Mouse (Mus musculus): ENCODE data around the gene Ifitm5. TPM values are rescaled to one million over a fixed set of nuclear protein-coding genes. Genes with fewer than 3 reads are reported as not detected.

The Ifitm5 gene
- polyA plus RNA-seq, 1 experiment from 2014 or later = 179 TPM

DNA sequence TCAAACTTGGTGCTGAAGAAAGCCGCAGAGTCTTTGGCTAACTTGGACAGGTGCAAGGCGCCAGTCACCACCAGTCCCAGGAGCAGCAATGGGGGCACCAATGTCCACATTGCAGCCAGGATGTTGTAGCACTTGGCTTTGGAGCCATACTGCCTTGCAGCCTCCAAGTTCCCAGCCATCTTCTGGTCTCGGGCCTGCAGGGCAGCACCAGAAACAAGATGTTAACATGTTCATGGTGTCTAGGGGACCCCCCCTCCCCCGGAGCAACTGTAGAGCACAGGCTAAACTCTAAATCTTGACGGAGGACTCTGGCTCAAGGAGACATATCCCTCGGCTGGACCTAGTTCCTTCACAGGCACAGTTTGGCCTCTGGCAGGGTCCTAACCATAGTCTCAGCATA, 836 bp downstream of the Ifitm5 start:
- Histone ChIP-seq H3K36me3 (ENCODE audit: control insufficient read depth, insufficient read depth, low read length) (peaks cover 64% of the 10 kb centered on the region), H3K27ac (replicated peaks; ENCODE audit: low read depth, low read length) (peak overlapping the region; percentile 15; the same call in 1 of the 2 replicates), H3K9ac (ENCODE audit: low read depth, low read length) (no peak overlapping the region), H3K9me3 (ENCODE audit: control insufficient read depth, low read length) (no peaks in the 10 kb centered on the region), H3K4me2 (ENCODE audit: low read depth, low read length) (no peak overlapping the region), H3K27me3 (replicated peaks; ENCODE audit: control insufficient read depth, insufficient read depth, low read length) (no peaks in the 10 kb centered on the region), H3K4me1 (ENCODE audit: control insufficient read depth, insufficient read depth, low read length) (peaks cover 27% of the 10 kb centered on the region), H3K4me3 (ENCODE audit: low read depth, low read length) (no peak overlapping the region)
- DNase-seq (ENCODE audit: low spot score) (no peak), ATAC-seq (ENCODE audit: low read depth) (no peak)
- 87% methylated on average over 6 of the region's 6 CpGs for WGBS

GRCm38 (mm10) chr7:140948161-140948560, 1.9 kb downstream of the Ifitm5 start:
- peaks cover 63% of the 10 kb centered on the region for H3K36me3 ChIP-seq (ENCODE audit: control insufficient read depth, insufficient read depth, low read length)
- peaks cover 16% of the 10 kb centered on the region; the same call in 1 of the 2 replicates for H3K4me1 ChIP-seq (ENCODE audit: control insufficient read depth, insufficient read depth, low read length)
- no peak overlapping the region for H3K9ac ChIP-seq (ENCODE audit: low read depth, low read length)
- H3K4me3 ChIP-seq (ENCODE audit: low read depth, low read length) = no peak overlapping the region
- 84% methylated on average over 8 of the region's 8 CpGs for WGBS
- no peaks in the 10 kb centered on the region for H3K27me3 ChIP-seq (replicated peaks; ENCODE audit: control insufficient read depth, insufficient read depth, low read length)
- H3K4me2 ChIP-seq (ENCODE audit: low read depth, low read length) = 0 out of 2 replicates have a peak overlapping the region, but pooled peaks have one; percentile 2
- ATAC-seq (ENCODE audit: low read depth) (no peak), DNase-seq (ENCODE audit: low spot score) (no peak)
- no peaks in the 10 kb centered on the region for H3K9me3 ChIP-seq (ENCODE audit: control insufficient read depth, low read length)
- H3K27ac ChIP-seq (replicated peaks; ENCODE audit: low read depth, low read length) = no peak overlapping the region

DNA sequence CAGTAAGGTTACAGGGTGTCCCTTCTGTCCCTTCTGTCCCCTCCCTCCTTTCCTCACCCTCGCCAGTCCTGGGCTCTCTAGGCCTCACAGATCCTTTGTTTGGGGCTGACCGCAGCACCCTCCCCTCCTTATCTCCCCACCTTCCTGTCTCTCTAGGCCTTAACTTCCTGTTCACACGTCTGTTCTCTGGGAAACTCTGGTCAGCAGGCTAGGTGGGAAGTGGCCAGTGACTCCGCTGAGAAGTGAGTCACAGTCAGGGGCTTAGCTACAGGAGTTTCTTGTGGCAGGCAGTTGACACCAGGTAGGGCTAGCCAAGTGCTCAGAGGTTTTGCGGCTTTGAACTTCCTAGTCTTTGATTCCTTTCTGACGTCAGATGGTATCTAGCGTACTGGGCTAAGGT, 3.1 kb downstream of the Ifitm5 start:
- no peak overlapping the region for H3K4me2 ChIP-seq (ENCODE audit: low read depth, low read length)
- H3K27ac ChIP-seq (replicated peaks; ENCODE audit: low read depth, low read length) = no peak overlapping the region
- no peak for ATAC-seq (ENCODE audit: low read depth)
- WGBS = 66% methylated on average over 7 of the region's 7 CpGs
- H3K4me1 ChIP-seq (ENCODE audit: control insufficient read depth, insufficient read depth, low read length) = peaks cover 16% of the 10 kb centered on the region
- H3K9ac ChIP-seq (ENCODE audit: low read depth, low read length) = 0 out of 2 replicates have a peak overlapping the region, but pooled peaks have one; percentile 34
- H3K27me3 ChIP-seq (replicated peaks; ENCODE audit: control insufficient read depth, insufficient read depth, low read length) = no peaks in the 10 kb centered on the region
- DNase-seq (ENCODE audit: low spot score) = no peak
- peaks cover 54% of the 10 kb centered on the region for H3K36me3 ChIP-seq (ENCODE audit: control insufficient read depth, insufficient read depth, low read length)
- no peak overlapping the region for H3K4me3 ChIP-seq (ENCODE audit: low read depth, low read length)
- H3K9me3 ChIP-seq (ENCODE audit: control insufficient read depth, low read length) = no peaks in the 10 kb centered on the region

GRCm38 (mm10) chr7:140946311-140946710, 3.8 kb downstream of the Ifitm5 start:
- no peak overlapping the region for H3K9ac ChIP-seq (ENCODE audit: low read depth, low read length)
- no peak for ATAC-seq (ENCODE audit: low read depth)
- DNase-seq (ENCODE audit: low spot score) = no peak
- H3K4me2 ChIP-seq (ENCODE audit: low read depth, low read length) = no peak overlapping the region
- H3K27ac ChIP-seq (replicated peaks; ENCODE audit: low read depth, low read length) = no peak overlapping the region
- no peak overlapping the region for H3K4me3 ChIP-seq (ENCODE audit: low read depth, low read length)
- H3K4me1 ChIP-seq (ENCODE audit: control insufficient read depth, insufficient read depth, low read length) = peaks cover 14% of the 10 kb centered on the region
- 90% methylated on average over 10 of the region's 10 CpGs for WGBS
- H3K27me3 ChIP-seq (replicated peaks; ENCODE audit: control insufficient read depth, insufficient read depth, low read length) = no peaks in the 10 kb centered on the region
- H3K9me3 ChIP-seq (ENCODE audit: control insufficient read depth, low read length) = no peaks in the 10 kb centered on the region
- peaks cover 54% of the 10 kb centered on the region for H3K36me3 ChIP-seq (ENCODE audit: control insufficient read depth, insufficient read depth, low read length)

- Histone ChIP-seq H3K9me3 (ENCODE audit: control insufficient read depth, low read length) (no peaks in the 10 kb centered on the region), H3K27me3 (replicated peaks; ENCODE audit: control insufficient read depth, insufficient read depth, low read length) (no peaks in the 10 kb centered on the region), H3K4me3 (ENCODE audit: low read depth, low read length) (no peak overlapping the region), H3K4me2 (ENCODE audit: low read depth, low read length) (no peak overlapping the region), H3K4me1 (ENCODE audit: control insufficient read depth, insufficient read depth, low read length) (peaks cover 7% of the 10 kb centered on the region), H3K36me3 (ENCODE audit: control insufficient read depth, insufficient read depth, low read length) (peaks cover 54% of the 10 kb centered on the region), H3K9ac (ENCODE audit: low read depth, low read length) (no peak overlapping the region), H3K27ac (replicated peaks; ENCODE audit: low read depth, low read length) (no peak overlapping the region)
- ATAC-seq (ENCODE audit: low read depth) (no peak), DNase-seq (ENCODE audit: low spot score) (no peak)
- 87% methylated on average over 5 of the region's 5 CpGs for WGBS
These were observed 4.8 kb downstream of the Ifitm5 start for GRCm38 (mm10) chr7:140945247-140945646.

DNA sequence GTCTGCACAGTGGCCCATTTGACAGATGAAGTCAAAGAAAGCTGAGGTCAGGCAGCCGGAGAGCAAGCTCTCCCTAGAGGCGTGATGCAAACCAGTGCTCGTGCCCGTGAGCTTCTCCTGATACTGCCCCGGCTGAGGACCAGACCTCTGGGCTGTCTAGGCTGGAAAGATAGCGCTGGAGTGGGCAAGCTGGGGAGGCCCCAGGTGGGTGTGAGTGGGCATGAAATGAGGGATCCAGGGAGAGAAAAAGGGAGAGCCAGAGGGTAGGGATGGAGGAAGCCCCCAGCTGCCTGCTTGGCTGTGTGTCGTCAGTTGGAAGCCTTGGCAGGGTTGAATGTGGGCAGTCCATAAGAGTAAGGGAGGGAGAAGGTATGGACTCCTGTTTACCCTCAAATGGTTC, 5.9 kb downstream of the Ifitm5 start:
- no peaks in the 10 kb centered on the region for H3K9me3 ChIP-seq (ENCODE audit: control insufficient read depth, low read length)
- ATAC-seq (ENCODE audit: low read depth) (no peak), DNase-seq (ENCODE audit: low spot score) (no peak)
- H3K36me3 ChIP-seq (ENCODE audit: control insufficient read depth, insufficient read depth, low read length) = peaks cover 45% of the 10 kb centered on the region
- no peak overlapping the region for H3K4me3 ChIP-seq (ENCODE audit: low read depth, low read length)
- H3K4me1 ChIP-seq (ENCODE audit: control insufficient read depth, insufficient read depth, low read length) = peaks cover 12% of the 10 kb centered on the region
- H3K27ac ChIP-seq (replicated peaks; ENCODE audit: low read depth, low read length) = no peak overlapping the region
- no peak overlapping the region for H3K4me2 ChIP-seq (ENCODE audit: low read depth, low read length)
- WGBS = 85% methylated on average over 7 of the region's 7 CpGs
- H3K27me3 ChIP-seq (replicated peaks; ENCODE audit: control insufficient read depth, insufficient read depth, low read length) = no peaks in the 10 kb centered on the region
- no peak overlapping the region for H3K9ac ChIP-seq (ENCODE audit: low read depth, low read length)

DNA sequence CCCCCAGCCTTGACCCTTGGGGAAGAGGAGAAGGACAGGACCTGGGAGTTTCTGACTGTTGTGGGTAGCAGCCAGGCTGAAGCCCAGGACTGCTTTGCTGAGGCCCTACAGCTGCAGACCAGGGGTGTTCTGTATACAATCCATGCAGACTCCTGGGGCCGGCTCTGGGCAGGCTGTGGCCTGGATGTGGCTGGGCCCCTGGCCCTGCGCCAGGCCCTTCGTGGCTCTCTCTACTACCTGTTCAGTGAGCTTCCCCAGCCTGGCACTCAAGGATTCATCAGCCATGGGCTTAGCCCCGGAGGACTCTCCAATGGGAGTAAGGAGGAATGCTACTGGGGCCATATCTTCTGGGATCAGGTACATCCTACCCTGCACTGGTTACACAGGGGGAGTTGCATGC, 6.7 kb downstream of the Ifitm5 start:
- no peak overlapping the region for H3K4me2 ChIP-seq (ENCODE audit: low read depth, low read length)
- no peaks in the 10 kb centered on the region for H3K27me3 ChIP-seq (replicated peaks; ENCODE audit: control insufficient read depth, insufficient read depth, low read length)
- peaks cover 36% of the 10 kb centered on the region for H3K36me3 ChIP-seq (ENCODE audit: control insufficient read depth, insufficient read depth, low read length)
- no peak overlapping the region for H3K27ac ChIP-seq (replicated peaks; ENCODE audit: low read depth, low read length)
- H3K9me3 ChIP-seq (ENCODE audit: control insufficient read depth, low read length) = no peaks in the 10 kb centered on the region
- DNase-seq (ENCODE audit: low spot score) = no peak
- 77% methylated on average over 4 of the region's 4 CpGs for WGBS
- H3K4me1 ChIP-seq (ENCODE audit: control insufficient read depth, insufficient read depth, low read length) = peaks cover 19% of the 10 kb centered on the region
- 0 out of 2 replicates have a peak overlapping the region, but pooled peaks have one; percentile 0 for H3K9ac ChIP-seq (ENCODE audit: low read depth, low read length)
- no peak for ATAC-seq (ENCODE audit: low read depth)
- no peak overlapping the region for H3K4me3 ChIP-seq (ENCODE audit: low read depth, low read length)

DNA sequence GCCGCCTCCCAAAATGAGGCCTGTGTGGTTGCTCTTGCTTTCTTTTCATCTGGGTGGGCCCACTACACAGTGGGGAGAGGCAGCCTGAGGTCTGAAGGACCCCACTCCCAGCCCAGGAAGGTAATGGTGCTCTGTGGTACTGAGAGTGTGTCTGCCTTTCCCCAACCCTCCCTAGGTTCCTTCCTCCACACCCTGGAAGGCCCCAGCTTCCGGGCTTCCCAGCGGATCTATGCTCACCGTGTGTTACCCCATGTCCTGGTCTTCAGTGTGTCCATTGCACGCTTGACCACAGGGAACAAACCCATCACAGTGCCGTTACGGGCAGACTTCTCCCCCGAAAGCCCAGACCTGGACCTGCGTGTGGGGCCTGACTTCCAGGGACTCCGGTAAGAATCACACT, 7.3 kb downstream of the Ifitm5 start:
- Histone ChIP-seq H3K36me3 (ENCODE audit: control insufficient read depth, insufficient read depth, low read length) (peaks cover 31% of the 10 kb centered on the region), H3K27ac (replicated peaks; ENCODE audit: low read depth, low read length) (peak overlapping the region; percentile 97), H3K4me3 (ENCODE audit: low read depth, low read length) (no peak overlapping the region), H3K27me3 (replicated peaks; ENCODE audit: control insufficient read depth, insufficient read depth, low read length) (no peaks in the 10 kb centered on the region), H3K4me1 (ENCODE audit: control insufficient read depth, insufficient read depth, low read length) (peaks cover 19% of the 10 kb centered on the region), H3K9ac (ENCODE audit: low read depth, low read length) (0 out of 2 replicates have a peak overlapping the region, but pooled peaks have one; percentile 0), H3K9me3 (ENCODE audit: control insufficient read depth, low read length) (no peaks in the 10 kb centered on the region), H3K4me2 (ENCODE audit: low read depth, low read length) (peak overlapping the region; percentile 78)
- 86% methylated on average over 10 of the region's 10 CpGs for WGBS
- DNase-seq (ENCODE audit: low spot score) (no peak), ATAC-seq (ENCODE audit: low read depth) (no peak)

- H3K27me3 ChIP-seq (replicated peaks; ENCODE audit: control insufficient read depth, insufficient read depth, low read length) = no peaks in the 10 kb centered on the region
- peak overlapping the region; percentile 78 for H3K4me2 ChIP-seq (ENCODE audit: low read depth, low read length)
- ATAC-seq (ENCODE audit: low read depth) = no peak
- H3K4me1 ChIP-seq (ENCODE audit: control insufficient read depth, insufficient read depth, low read length) = peaks cover 19% of the 10 kb centered on the region
- peaks cover 26% of the 10 kb centered on the region for H3K36me3 ChIP-seq (ENCODE audit: control insufficient read depth, insufficient read depth, low read length)
- H3K9me3 ChIP-seq (ENCODE audit: control insufficient read depth, low read length) = no peaks in the 10 kb centered on the region
- 50% methylated on average over 9 of the region's 9 CpGs for WGBS
- peak overlapping the region; percentile 97 for H3K27ac ChIP-seq (replicated peaks; ENCODE audit: low read depth, low read length)
- H3K9ac ChIP-seq (ENCODE audit: low read depth, low read length) = peak overlapping the region; percentile 83
- H3K4me3 ChIP-seq (ENCODE audit: low read depth, low read length) = peak overlapping the region; percentile 56
- DNase-seq (ENCODE audit: low spot score) = no peak
These were observed 7.8 kb downstream of the Ifitm5 start for GRCm38 (mm10) chr7:140942341-140942740.
